Mouse (Mus musculus) left cerebral cortex, adult 9 months (tissue): ENCODE measurements around the gene Farp1.

ENCODE experiments used
- DNase-seq, 2 experiments: peaks; one replicate each; pipeline ENCODE4 v3.0.0; 2022; ENCODE audit warnings: low spot score in 2 of 2

The Farp1 gene

GRCm38 (mm10) chr14:121145698-121146097, 110.7 kb downstream of the Farp1 start:
- DNase-seq = no peak

DNA sequence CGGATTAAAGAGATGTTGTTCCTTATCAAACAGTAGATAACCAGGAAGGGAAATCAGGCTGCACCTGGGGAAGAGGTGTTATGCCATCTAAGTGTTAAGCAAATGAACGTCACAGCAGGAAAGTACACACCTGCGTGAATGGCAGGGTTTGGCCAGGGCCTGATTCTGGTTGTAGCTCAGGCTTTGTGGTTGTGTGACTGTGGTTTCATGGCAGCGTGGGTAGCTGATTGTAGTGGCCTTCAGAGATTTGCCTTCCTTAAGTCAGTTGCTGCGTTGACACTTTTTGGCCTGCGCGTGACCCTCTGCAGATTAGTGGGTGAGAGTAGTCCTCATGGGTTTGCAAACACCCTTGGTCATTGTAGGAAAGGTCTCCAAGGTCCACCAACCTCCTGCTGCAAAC, 111.2 kb downstream of the Farp1 start:
- no peak for DNase-seq

GRCm38 (mm10) chr14:121147026-121147425, 112.0 kb downstream of the Farp1 start:
- DNase-seq = no peak

DNA sequence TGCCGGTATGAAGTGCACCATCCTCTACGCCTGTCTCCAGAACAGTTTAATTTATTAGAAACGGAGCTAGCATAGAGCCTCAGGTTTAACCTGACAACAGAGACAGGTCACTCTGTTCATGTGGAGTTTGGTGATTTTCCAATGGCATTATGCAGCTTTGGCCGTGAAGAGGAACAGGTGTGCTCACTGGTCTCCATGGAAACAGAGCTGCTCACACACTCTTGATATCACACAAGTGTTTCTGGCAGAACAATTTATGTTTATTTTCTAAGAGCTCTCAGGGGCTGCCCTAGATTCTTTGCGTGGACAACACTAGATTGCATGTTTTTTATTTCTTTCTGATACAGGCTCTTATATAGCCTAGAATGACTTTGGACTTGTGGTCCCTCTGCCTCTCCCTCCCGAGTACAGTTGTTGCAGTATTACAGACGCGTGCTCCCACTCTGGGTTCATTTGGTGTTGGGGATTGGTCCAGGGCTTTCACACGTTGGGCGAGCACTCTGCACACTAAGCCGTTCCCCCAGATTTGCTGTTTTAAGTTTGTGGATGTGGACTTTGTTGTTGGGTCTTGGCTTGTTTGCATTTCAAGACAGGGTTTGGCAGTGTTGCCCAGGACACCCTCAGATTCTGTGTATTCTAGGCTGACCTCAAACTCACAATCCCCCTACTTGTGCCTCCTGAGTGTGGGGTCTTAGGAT, 113.2 kb downstream of the Farp1 start:
- no peak for DNase-seq

GRCm38 (mm10) chr14:121149984-121150383, 115.0 kb downstream of the Farp1 start:
- DNase-seq = no peak

GRCm38 (mm10) chr14:121151837-121152236, 116.8 kb downstream of the Farp1 start:
- DNase-seq = no peak

DNA sequence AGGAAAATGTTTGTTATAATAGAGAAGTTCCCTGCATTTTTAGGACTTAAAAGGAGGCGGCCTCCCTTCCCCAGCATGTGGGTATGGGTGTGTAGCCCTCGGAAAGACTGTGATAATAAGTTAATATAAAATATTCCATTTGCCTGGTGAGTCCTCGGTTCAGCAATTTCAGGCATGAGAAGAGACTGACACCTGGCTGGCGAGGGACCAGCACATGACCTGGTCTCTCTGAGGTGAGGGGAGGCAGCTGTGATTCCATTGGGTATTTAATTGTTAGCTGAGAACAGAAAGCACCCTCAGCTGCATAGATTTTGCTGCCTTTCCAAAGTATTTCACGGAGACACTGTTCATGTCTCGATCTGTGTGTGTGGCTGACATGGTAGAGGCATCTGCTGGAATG, 117.8 kb downstream of the Farp1 start:
- no peak for DNase-seq

DNA sequence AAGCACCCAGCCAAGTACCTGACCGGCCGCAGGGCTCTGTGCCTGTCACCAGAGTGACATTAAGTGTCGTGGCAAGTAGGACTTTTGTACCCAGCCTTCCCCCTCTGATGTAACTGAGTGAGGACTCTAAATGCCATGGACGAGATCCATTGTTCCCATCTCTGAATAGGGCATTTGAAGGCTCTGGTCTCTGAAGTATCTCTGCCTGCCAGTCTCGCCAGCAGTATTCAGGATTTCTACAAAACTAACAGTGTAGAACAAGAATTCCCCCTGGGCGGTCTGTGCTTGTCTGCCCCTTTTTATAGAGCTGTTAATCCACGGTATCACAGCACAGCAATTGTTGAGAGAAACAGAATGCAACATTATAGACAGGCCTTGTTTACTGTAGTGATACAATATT, 118.3 kb downstream of the Farp1 start:
- no peak for DNase-seq

DNA sequence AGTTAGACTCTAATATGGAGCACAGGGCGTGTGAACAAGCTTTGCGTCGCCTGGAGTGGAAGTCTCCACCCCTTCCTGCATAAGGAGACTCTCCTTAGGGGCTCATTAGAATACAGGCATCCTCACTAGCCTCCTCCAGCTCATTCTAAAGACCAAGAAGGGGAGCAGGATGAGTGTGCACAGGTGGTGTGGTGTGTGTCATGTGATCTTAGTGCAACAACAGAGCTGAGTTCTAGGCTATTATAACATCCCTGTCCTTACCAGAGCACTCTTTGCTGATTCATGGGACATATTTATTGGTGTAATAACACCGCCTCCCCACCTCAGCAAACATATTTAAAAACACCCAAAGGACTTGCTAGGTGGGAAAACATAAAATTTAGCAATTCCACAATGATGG, 120.2 kb downstream of the Farp1 start:
- no peak for DNase-seq

GRCm38 (mm10) chr14:121158616-121159015, 123.6 kb downstream of the Farp1 start:
- DNase-seq = no peak

DNA sequence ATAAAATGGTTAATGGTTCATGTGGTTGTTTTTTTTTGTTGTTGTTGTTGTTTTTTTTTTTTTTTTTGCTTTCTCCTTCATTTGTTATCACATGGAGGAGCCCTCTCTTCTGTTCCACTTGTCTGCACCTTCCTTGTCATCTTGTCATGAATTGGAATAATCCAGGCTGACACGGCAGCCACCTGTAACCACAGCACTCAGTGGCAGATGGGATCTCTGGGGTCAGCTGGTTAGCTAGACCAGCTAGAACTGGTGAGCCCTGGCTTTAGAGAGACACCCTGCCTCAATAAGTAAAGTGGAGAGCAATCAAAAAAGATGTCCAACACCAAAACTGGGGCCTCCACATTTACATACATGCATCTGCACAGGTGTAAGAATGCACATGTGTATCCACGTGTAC, 127.8 kb downstream of the Farp1 start:
- no peak for DNase-seq

DNA sequence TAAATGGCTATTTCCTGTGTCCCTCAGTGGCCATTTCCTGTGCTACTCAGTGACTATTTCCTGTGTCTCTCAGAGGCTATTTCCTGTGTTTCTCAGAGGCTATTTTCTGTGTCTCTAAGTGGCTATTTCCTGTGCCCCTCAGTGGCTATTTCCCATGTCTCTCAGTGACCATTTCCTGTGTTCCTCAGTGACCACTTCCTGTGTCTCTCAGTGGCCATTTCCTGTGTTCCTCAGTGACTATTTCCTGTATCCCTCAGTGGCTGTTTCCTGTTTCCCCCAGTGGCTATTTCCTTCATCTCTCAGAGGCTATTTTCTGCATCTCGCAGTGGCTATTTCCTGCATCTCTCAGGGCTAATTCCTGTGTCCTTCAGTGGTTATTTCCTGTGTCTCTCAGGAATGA, 129.9 kb downstream of the Farp1 start:
- DNase-seq = no peak

- DNase-seq = peak; percentile 40 to 54
These were observed 130.5 kb downstream of the Farp1 start for GRCm38 (mm10) chr14:121165408-121166037.

- DNase-seq = no peak
These were observed 131.0 kb downstream of the Farp1 start for GRCm38 (mm10) chr14:121166038-121166436.

GRCm38 (mm10) chr14:121168716-121169115, 133.7 kb downstream of the Farp1 start:
- no peak for DNase-seq

GRCm38 (mm10) chr14:121170321-121170720, 135.3 kb downstream of the Farp1 start:
- DNase-seq = no peak

- DNase-seq = peak; percentile 36 to 76
These were observed 137.4 kb downstream of the Farp1 start for GRCm38 (mm10) chr14:121172065-121173036.

GRCm38 (mm10) chr14:121175385-121175784, 140.4 kb downstream of the Farp1 start:
- DNase-seq = no peak

DNA sequence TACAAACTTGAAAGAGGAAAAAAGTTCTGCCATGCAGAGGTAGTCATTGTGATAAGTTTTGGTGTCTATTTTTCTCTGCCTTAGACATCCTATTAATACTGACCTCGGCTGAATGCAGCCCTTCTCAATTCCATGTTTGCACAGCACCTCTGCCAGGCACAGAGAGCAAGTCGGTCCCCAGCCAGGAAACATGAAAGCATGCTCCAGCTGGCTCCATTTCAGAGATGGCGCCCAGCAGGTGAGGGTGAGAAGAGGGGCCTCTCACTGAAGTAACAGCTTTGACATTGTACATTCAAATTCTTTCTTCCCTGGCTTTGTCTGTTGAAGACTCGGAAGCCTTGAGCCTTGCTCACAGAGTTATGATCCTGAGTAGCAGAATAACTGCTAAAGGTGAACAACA, 140.9 kb downstream of the Farp1 start:
- no peak for DNase-seq

GRCm38 (mm10) chr14:121177907-121178306, 142.9 kb downstream of the Farp1 start:
- DNase-seq = no peak

DNA sequence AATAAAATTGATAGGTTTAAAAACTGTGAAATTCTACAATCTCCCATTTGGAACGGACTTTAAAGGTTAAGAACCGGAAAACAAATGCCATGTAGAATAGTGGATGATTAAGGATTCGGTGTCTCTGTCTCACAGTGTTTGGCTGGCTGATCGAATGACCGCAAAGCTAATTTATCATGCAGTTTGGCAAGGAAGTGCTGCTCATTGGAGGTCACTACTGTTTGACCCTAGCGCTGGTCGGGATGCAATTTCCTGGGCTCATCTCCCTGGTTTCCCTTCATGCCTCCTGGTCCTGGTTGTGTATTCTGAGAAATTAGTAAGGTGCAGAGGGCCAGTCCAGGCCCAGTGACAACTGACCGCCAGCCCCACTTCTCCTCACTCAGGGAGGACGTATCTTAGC, 145.6 kb downstream of the Farp1 start:
- no peak for DNase-seq

- no peak for DNase-seq
These were observed 146.8 kb downstream of the Farp1 start for GRCm38 (mm10) chr14:121181798-121182197.
